ENCODE assay signal across 8 mouse cellular contexts in the genomic region with DNA sequence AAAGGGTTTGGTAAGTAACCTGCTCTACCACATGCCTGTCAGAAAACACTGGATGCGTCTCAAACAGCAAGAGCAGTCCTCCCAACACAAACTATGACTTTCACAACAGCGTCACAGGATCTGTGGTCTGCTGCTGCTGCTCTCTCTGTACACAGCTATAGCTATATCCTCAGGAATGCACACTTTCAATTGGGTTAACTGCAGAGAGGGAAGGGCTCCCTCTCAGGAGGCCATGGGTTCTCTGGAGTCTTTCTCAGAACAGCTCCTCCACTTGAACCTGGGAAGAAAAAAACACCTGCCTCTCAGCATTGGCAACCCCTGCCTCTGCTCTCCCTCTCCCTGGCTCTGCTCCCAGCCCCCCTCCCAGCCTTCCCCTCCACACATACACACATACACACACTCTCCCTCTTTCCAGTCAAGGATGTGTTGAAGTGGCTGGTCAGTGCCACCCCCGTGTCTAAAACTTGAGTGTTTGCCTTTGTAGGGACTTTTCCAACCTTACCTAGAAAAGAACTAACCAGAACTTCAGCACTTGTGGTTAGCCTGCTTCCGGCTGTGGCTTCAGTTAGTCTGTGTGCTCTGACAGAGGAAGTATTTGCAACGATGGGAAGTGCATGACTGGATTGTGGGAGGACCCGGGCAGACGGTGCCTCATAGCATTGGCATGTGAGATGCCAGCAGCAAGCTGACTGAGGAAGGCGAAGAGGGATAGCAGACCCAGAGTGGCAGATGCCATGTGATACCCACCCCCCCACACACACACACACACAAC.
A peak's percentile ranks its signal among the peaks of the same experiment; 100 is the strongest.
DNase-seq lines count a peak whose midpoint lies in the region; TF ChIP-seq lines count a peak whose summit lies in the region.
"Had no signal": no experiment of that assay in that cellular context is flagged by ENCODE, and none has a peak within 500 bp of the region (broad histone marks: within the 10 kb centered on the region; RNA-seq: fewer than 3 reads in every experiment).

No protein-coding gene starts in this region.

- H3K4me1 ChIP-seq in MEL (ENCODE audit: control insufficient read depth in 1 of 2, insufficient read depth in 2 of 2, low read length in 2 of 2): peaks cover 0 to 13% of the 10 kb centered on the region in 2 experiments; a peak in 3 of 4 replicates

- no peak overlapping the region for H3ac ChIP-seq in C2C12 (ENCODE audit: control insufficient read depth, insufficient read length, low read depth)

- H3K36me3 ChIP-seq in C2C12 (ENCODE audit: control insufficient read depth, insufficient read depth) (no peaks in the 10 kb centered on the region), MEL (ENCODE audit: control insufficient read depth in 1 of 2, insufficient read depth in 2 of 2, low read length in 2 of 2) (peaks cover 0 to 12% of the 10 kb centered on the region in 2 experiments; a peak in 2 of 4 replicates)

- H3K27ac ChIP-seq in MEL (ENCODE audit: control insufficient read depth, low read depth, low read length): peak overlapping the region; percentile 42

- H3K4me3 ChIP-seq in C2C12 (ENCODE audit: insufficient read depth, poor library complexity, severe bottlenecking): no peak overlapping the region
- H3K4me3 ChIP-seq in MEL (ENCODE audit: control insufficient read depth in 1 of 2, insufficient read depth in 1 of 2, low read depth in 2 of 2, low read length in 2 of 2): no peak overlapping the region
- H3K4me3 ChIP-seq: erythroblast, embryonic 14.5 days had no signal

- no peak for TF ChIP-seq RAD21 in MEL (IDR thresholded peaks at IDR 0.05; ENCODE audit: low read depth, low read length)

- H3K79me3 ChIP-seq in C2C12 (ENCODE audit: low read depth): no peaks in the 10 kb centered on the region

- H3K79me2 ChIP-seq in C2C12 (ENCODE audit: control insufficient read depth, insufficient read depth) (no peaks in the 10 kb centered on the region), MEL (ENCODE audit: control insufficient read depth, insufficient read depth, low read length, poor library complexity) (no peaks in the 10 kb centered on the region)

- H3K9me3 ChIP-seq in MEL (replicated peaks; ENCODE audit: insufficient read depth, low read length): no peaks in the 10 kb centered on the region

- H3K9ac ChIP-seq in MEL (ENCODE audit: control insufficient read depth, low read depth, low read length, poor library complexity, severe bottlenecking): no peak overlapping the region

- TF ChIP-seq CTCF in C2C12 (IDR thresholded peaks at IDR 0.05; ENCODE audit: control insufficient read depth, insufficient read depth, insufficient read length): no peak
- TF ChIP-seq CTCF in MEL (IDR thresholded peaks at IDR 0.05 in 2 of 3, conservative IDR thresholded peaks at IDR 0.05 in 1 of 3; ENCODE audit: control insufficient read depth in 1 of 3, insufficient read depth in 1 of 3, low read depth in 2 of 3, low read length in 3 of 3, poor library complexity in 1 of 3, severe bottlenecking in 1 of 3): no peak

- no peaks in the 10 kb centered on the region for H3K27me3 ChIP-seq in C2C12 (ENCODE audit: control insufficient read depth, insufficient read depth, insufficient read length)
- H3K27me3 ChIP-seq in MEL (ENCODE audit: control insufficient read depth in 1 of 2, insufficient read depth in 2 of 2, low read length in 2 of 2): no peaks in the 10 kb centered on the region

- DNase-seq in MEL (ENCODE audit: low read depth, low spot score) (peak; percentile 73), adipocyte (ENCODE audit: low spot score) (no peak)
- peak; percentile 40 to 53 for DNase-seq in heart, postnatal 10 days
- peak; percentile 76 to 87 for DNase-seq in lung, postnatal 4 days
- DNase-seq in right cerebral cortex, postnatal 25 days: no peak
- no peak for DNase-seq in testis, postnatal 10 days (ENCODE audit: low spot score)

- no peak for TF ChIP-seq POLR2A in MEL (IDR thresholded peaks at IDR 0.05; ENCODE audit: control insufficient read depth in 1 of 2, insufficient read depth in 1 of 2, low read depth in 1 of 2, low read length in 2 of 2, poor library complexity in 1 of 2)

- TF ChIP-seq EP300 in MEL (IDR thresholded peaks at IDR 0.05; ENCODE audit: low read depth in 1 of 2, low read length in 2 of 2): peak; percentile 42 to 68

- intact Hi-C loops in heart, postnatal 10 days (cut with DNase I): no loop called here

TF ChIP-seq in C2C12, 6 proteins besides CTCF, POLR2A, EP300 and RAD21:
- peak; percentile 53 for TF ChIP-seq FOSL1 (IDR thresholded peaks at IDR 0.05; ENCODE audit: insufficient read depth, low read length, poor library complexity, severe bottlenecking)
- peak; percentile 24 for TF ChIP-seq CEBPB (IDR thresholded peaks at IDR 0.05; ENCODE audit: low read depth)
- peak; percentile 55 for TF ChIP-seq MAX (IDR thresholded peaks at IDR 0.05)
- no peak for TF ChIP-seq MYOG (IDR thresholded peaks at IDR 0.05; ENCODE audit: control insufficient read depth, extremely low read depth, insufficient read length)
- TF ChIP-seq MYOD1 (IDR thresholded peaks at IDR 0.05; ENCODE audit: control insufficient read depth, insufficient read length, low read depth): peak; percentile 78
- peak; percentile 41 for TF ChIP-seq USF1 (IDR thresholded peaks at IDR 0.05; ENCODE audit: low read depth)

TF ChIP-seq in MEL, 35 proteins besides CTCF, POLR2A, EP300 and RAD21:
- TF ChIP-seq HCFC1 (IDR thresholded peaks at IDR 0.05; ENCODE audit: low read depth, low read length) (0 out of 2 replicates have a peak, but pooled peaks have one; percentile 11), CHD1 (IDR thresholded peaks at IDR 0.05; ENCODE audit: low read depth, low read length) (no peak), TCF12 (IDR thresholded peaks at IDR 0.05; ENCODE audit: low read depth, low read length) (0 out of 2 replicates have a peak, but pooled peaks have one; percentile 32), MEF2A (IDR thresholded peaks at IDR 0.05; ENCODE audit: extremely low read depth, insufficient replicate concordance, low read depth, low read length, poor library complexity, severe bottlenecking) (no peak), SMC3 (IDR thresholded peaks at IDR 0.05; ENCODE audit: low read depth, low read length) (0 out of 2 replicates have a peak, but pooled peaks have one; percentile 2), ELF1 (IDR thresholded peaks at IDR 0.05; ENCODE audit: low read depth, low read length) (0 out of 2 replicates have a peak, but pooled peaks have one; percentile 15), ETS1 (IDR thresholded peaks at IDR 0.05; ENCODE audit: low read depth, low read length) (peak; percentile 45; the same call in 1 of the 2 replicates), NRF1 (IDR thresholded peaks at IDR 0.05; ENCODE audit: insufficient read depth, low read depth, low read length, poor library complexity, severe bottlenecking) (no peak), MYB (IDR thresholded peaks at IDR 0.05; ENCODE audit: low read depth, low read length) (peak; percentile 53; the same call in 1 of the 2 replicates)

Comparison
In these comparisons a context has a peak if more than half of its experiments do, and no peak if none do; other contexts are left out.
1. DNase-seq: peak in MEL (single experiment), heart, postnatal 10 days (2 of 2) and lung, postnatal 4 days (2 of 2); none in right cerebral cortex, postnatal 25 days (single experiment), adipocyte (single experiment) and testis, postnatal 10 days (single experiment).